Mouse (Mus musculus) brain, embryonic 14.5 days (tissue): Measurements from ENCODE around the gene Kif24.

Experiments
- CTCF ChIP-seq: fragments of 200-500 bp; IDR thresholded peaks from 2 replicates; pipeline ENCODE4 v1.5.1; 2012; ENCODE audit warnings: inconsistent platforms, mild to moderate bottlenecking, moderate library complexity, borderline replicate concordance; ENCODE audit not compliant: insufficient read depth, insufficient read length; ENCODE audit errors: extremely low read depth
- POLR2A ChIP-seq: fragments of 200-500 bp; IDR thresholded peaks from 2 replicates; pipeline ENCODE4 v1.6.1; 2012; ENCODE audit warnings: mild to moderate bottlenecking, inconsistent platforms, borderline replicate concordance; ENCODE audit not compliant: poor library complexity, insufficient read depth, insufficient read length, severe bottlenecking; ENCODE audit errors: extremely low read depth

DNA sequence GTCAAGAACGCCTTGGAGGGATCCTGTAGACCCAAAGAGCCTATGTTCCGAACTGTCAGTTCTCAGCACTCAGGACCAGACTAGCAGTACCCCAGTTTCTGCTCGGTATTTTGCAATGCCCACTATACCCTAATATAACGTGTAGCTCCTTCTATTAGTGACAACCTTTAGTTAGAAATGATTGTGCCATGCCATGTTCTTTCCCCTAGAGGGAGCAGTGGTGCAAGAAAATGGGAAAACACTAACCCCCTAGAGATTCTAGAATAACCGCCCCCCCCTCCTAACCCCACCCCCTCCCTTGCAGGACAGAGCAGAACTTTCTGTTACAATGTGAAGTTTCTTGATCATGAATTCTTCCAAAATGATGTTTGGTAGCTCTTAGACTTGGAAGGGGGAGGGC lies 39.6 kb upstream of the Kif24 start:
- no peak for TF ChIP-seq CTCF
- TF ChIP-seq POLR2A: no peak
